Mouse (Mus musculus): ENCODE results near the gene Zfp992.
"Not testable (repeated sequence)": the region's sequence is repeated elsewhere in the genome, so short reads cannot be mapped to it uniquely, and the experiment has no call there.

DNA sequence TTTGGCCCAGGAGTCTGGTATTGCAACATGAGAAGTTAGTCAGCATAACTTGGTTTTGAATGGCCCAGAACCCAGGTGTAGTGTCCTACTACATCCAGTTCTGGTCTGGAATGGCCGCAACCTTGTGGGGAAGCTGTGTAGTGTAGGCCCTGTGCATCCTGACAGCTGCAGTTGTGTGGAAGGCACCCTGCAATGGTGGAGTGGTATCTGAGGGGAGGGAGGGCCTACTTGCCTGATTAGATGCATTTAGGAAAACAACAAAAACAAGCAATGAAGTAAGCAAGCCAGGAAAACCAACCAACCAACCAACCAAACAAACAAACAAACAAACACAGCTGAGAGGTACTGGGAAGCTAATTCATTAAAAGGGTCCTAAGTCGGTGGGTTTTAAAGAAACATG lies 3.8 kb downstream of the Zfp992 start:
- not testable (repeated sequence) for TF ChIP-seq CTCF, EP300 (IDR thresholded peaks at IDR 0.05; ENCODE audit: low read depth)

Measured in liver, embryonic 14.5 days (tissue).